Comparison of ENCODE assay signal across 8 mouse cellular contexts in the genomic region with DNA sequence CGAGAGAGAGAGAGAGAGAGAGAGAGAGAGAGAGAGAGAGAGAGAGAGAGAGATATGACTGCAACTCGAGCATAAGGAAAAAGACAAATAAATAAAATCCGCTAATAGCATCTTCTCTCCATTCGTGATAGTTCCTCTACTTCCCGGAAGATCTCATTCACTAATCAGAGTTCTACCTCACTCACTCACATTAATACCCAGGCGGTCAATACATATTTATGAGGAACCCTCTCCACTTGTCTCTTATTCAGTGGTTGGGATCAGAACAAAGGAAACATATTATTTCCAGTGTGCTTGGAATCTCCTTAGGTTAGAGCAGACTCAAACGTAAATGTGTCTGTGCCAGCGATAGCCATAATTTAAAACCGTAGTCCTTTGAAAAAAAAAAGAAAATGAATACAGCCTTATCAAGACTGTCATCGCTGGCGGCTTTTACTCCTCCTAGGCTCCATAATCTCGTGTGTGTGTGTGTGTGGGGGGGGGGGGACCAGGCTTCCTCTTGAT. TPM values are rescaled to one million over a fixed set of nuclear protein-coding genes. Genes with fewer than 3 reads are reported as not detected.
A peak's percentile ranks its signal among the peaks of the same experiment; 100 is the strongest.
DNase-seq lines count a peak whose midpoint lies in the region; ATAC-seq lines count a peak whose summit lies in the region.
"Had no signal": no experiment of that assay in that cellular context is flagged by ENCODE, and none has a peak within 500 bp of the region (broad histone marks: within the 10 kb centered on the region; RNA-seq: fewer than 3 reads in every experiment).

No protein-coding gene starts in this region.

- 62% methylated on average over 12 of the region's 12 CpGs for WGBS in kidney, embryonic 15.5 days
- WGBS in forebrain, embryonic 12.5 days, result 55% methylated on average over 12 of the region's 12 CpGs
- WGBS in hindbrain, embryonic 14.5 days, result 36% methylated on average over 12 of the region's 12 CpGs
- WGBS in midbrain, embryonic 13.5 days, result 38% methylated on average over 12 of the region's 12 CpGs

- no peak overlapping the region for H3K9ac ChIP-seq in kidney, embryonic 15.5 days
- H3K9ac ChIP-seq in forebrain, embryonic 12.5 days, result no peak overlapping the region
- H3K9ac ChIP-seq in hindbrain, embryonic 14.5 days, result peak overlapping the region; percentile 89
- peak overlapping the region; percentile 63; the same call in 1 of the 2 replicates for H3K9ac ChIP-seq in midbrain, embryonic 13.5 days (replicated peaks)

- H3K4me2 ChIP-seq in kidney, embryonic 15.5 days, result peak overlapping the region; percentile 89
- H3K4me2 ChIP-seq in forebrain, embryonic 12.5 days, result peak overlapping the region; percentile 81
- peak overlapping the region; percentile 63 for H3K4me2 ChIP-seq in hindbrain, embryonic 14.5 days (replicated peaks)
- peak overlapping the region; percentile 80 for H3K4me2 ChIP-seq in midbrain, embryonic 13.5 days (replicated peaks)

- ATAC-seq in kidney, embryonic 15.5 days (replicated peaks; ENCODE audit: low FRiP score), result no peak
- ATAC-seq in forebrain, embryonic 12.5 days (ENCODE audit: low FRiP score), result no peak
- no peak for ATAC-seq in hindbrain, embryonic 14.5 days (ENCODE audit: low FRiP score)
- no peak for ATAC-seq in midbrain, embryonic 13.5 days

- no peak overlapping the region for H3K4me3 ChIP-seq in kidney, embryonic 15.5 days (replicated peaks)
- no peak overlapping the region for H3K4me3 ChIP-seq in forebrain, embryonic 12.5 days (replicated peaks)
- peak overlapping the region; percentile 84 for H3K4me3 ChIP-seq in hindbrain, embryonic 14.5 days (replicated peaks; ENCODE audit: low read length)
- peak overlapping the region; percentile 89 for H3K4me3 ChIP-seq in midbrain, embryonic 13.5 days (replicated peaks)

- H3K4me1 ChIP-seq in kidney, embryonic 15.5 days, result peaks cover 35% of the 10 kb centered on the region
- H3K4me1 ChIP-seq in forebrain, embryonic 12.5 days, result peaks cover 38% of the 10 kb centered on the region
- peaks cover 37% of the 10 kb centered on the region for H3K4me1 ChIP-seq in hindbrain, embryonic 14.5 days (replicated peaks; ENCODE audit: control insufficient read depth, insufficient read depth, low read length)
- peaks cover 47% of the 10 kb centered on the region for H3K4me1 ChIP-seq in midbrain, embryonic 13.5 days (replicated peaks)

- no peak overlapping the region for H3K27ac ChIP-seq in kidney, embryonic 15.5 days
- peak overlapping the region; percentile 84 for H3K27ac ChIP-seq in forebrain, embryonic 12.5 days
- peak overlapping the region; percentile 90 for H3K27ac ChIP-seq in hindbrain, embryonic 14.5 days
- peak overlapping the region; percentile 91 for H3K27ac ChIP-seq in midbrain, embryonic 13.5 days

- H3K36me3 ChIP-seq in kidney, embryonic 15.5 days, result no peaks in the 10 kb centered on the region
- H3K36me3 ChIP-seq in forebrain, embryonic 12.5 days (replicated peaks), result no peaks in the 10 kb centered on the region
- H3K36me3 ChIP-seq in hindbrain, embryonic 14.5 days (replicated peaks; ENCODE audit: control insufficient read depth, insufficient read depth), result no peaks in the 10 kb centered on the region
- no peaks in the 10 kb centered on the region for H3K36me3 ChIP-seq in midbrain, embryonic 13.5 days

- no peaks in the 10 kb centered on the region for H3K9me3 ChIP-seq in kidney, embryonic 15.5 days (replicated peaks)
- no peaks in the 10 kb centered on the region for H3K9me3 ChIP-seq in forebrain, embryonic 12.5 days
- H3K9me3 ChIP-seq in hindbrain, embryonic 14.5 days (ENCODE audit: control insufficient read depth, low read length), result no peaks in the 10 kb centered on the region
- no peaks in the 10 kb centered on the region for H3K9me3 ChIP-seq in midbrain, embryonic 13.5 days

- H3K27me3 ChIP-seq in kidney, embryonic 15.5 days, result no peaks in the 10 kb centered on the region
- H3K27me3 ChIP-seq in forebrain, embryonic 12.5 days, result no peaks in the 10 kb centered on the region
- H3K27me3 ChIP-seq in hindbrain, embryonic 14.5 days (ENCODE audit: control insufficient read depth, insufficient read depth, low read length), result no peaks in the 10 kb centered on the region
- no peaks in the 10 kb centered on the region for H3K27me3 ChIP-seq in midbrain, embryonic 13.5 days

- DNase-seq in kidney, adult 18-20 months, result no peak
- peak; percentile 46 for DNase-seq in hindbrain, embryonic 14.5 days (ENCODE audit: low spot score)
- no peak for DNase-seq in B cell, adult 2 months
- no peak for DNase-seq in urinary bladder, adult 2 months (ENCODE audit: low spot score)
- DNase-seq: kidney, postnatal 14 days had no signal

RNA-seq across cellular contexts. Expression of gene Atp8a1, which starts 1.3 kb away (rescaled TPM):
- 11.5 and 12.3 TPM in 2 replicates for polyA plus RNA-seq in kidney, embryonic 15.5 days (2015; fragmentation: Nextera tagmentation; extraction: Ambion mirVana)
- 25.2 and 28.1 TPM in 2 replicates for polyA plus RNA-seq in forebrain, embryonic 12.5 days (2016; fragmentation: Nextera tagmentation; extraction: Ambion mirVana)
- polyA plus RNA-seq in hindbrain, embryonic 14.5 days (2014; fragmentation: Nextera tagmentation; extraction: Ambion mirVana), result 77.3 and 80.6 TPM in 2 replicates
- 36.4 and 38.5 TPM in 2 replicates for polyA plus RNA-seq in midbrain, embryonic 13.5 days (2015; fragmentation: Nextera tagmentation; extraction: Ambion mirVana)
- polyA plus RNA-seq in urinary bladder, adult 2 months (2012; rRNA removed), result 6.0 and 6.7 TPM in 2 replicates

Comparison
In these comparisons a context has a peak if more than half of its experiments do, and no peak if none do; other contexts are left out.
1. H3K4me3 ChIP-seq: peak in hindbrain, embryonic 14.5 days (single experiment) and midbrain, embryonic 13.5 days (single experiment); none in kidney, embryonic 15.5 days (single experiment) and forebrain, embryonic 12.5 days (single experiment).
2. H3K9ac ChIP-seq: peak in hindbrain, embryonic 14.5 days (single experiment) and midbrain, embryonic 13.5 days (single experiment); none in kidney, embryonic 15.5 days (single experiment) and forebrain, embryonic 12.5 days (single experiment).
3. Peak in every context shown above with its lines, with median percentiles within 50 percentile points of each other: H3K4me2 ChIP-seq.